Mouse (Mus musculus) cerebellum, adult 2 months (tissue): ENCODE measurements around the gene Ggt5.

ENCODE experiments used
- CTCF ChIP-seq: fragments of 200-500 bp; IDR thresholded peaks from 2 replicates; pipeline ENCODE4 v1.5.1; 2011; ENCODE audit warnings: low read depth, mild to moderate bottlenecking, control low read depth, low read length, moderate library complexity, borderline replicate concordance; ENCODE audit not compliant: insufficient read depth
- POLR2A ChIP-seq: fragments of 200-500 bp; IDR thresholded peaks from 2 replicates; pipeline ENCODE4 v1.6.1; 2011; ENCODE audit warnings: low read length, control low read depth, borderline replicate concordance; ENCODE audit not compliant: insufficient read depth

GRCm38 (mm10) chr10:75585876-75586552 is 3.1 kb upstream of the Ggt5 start:
- TF ChIP-seq CTCF (peak; percentile 95), POLR2A (no peak)
